ENCODE assay signal across 8 mouse cellular contexts in the genomic region with DNA sequence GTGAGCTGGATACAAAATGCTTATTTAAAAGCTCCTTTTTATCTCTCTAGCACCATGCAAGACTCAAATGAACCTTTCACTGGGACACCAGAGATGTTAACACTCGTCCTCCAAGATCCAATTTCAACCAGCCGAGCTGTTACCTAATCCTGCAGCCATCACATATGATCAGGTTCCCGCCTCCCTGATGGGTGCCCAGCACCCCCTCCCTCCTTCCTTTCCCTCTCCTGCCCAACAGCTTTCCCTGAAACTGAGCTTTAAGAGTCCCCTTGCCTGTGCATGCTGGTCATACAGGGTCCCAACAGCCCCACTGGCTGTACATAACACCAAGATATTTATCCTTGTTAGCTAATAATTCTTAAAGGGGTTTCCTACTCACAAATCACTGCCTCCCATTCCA.
A peak's percentile ranks its signal among the peaks of the same experiment; 100 is the strongest.
DNase-seq lines count a peak whose midpoint lies in the region; ATAC-seq and TF ChIP-seq lines count a peak whose summit lies in the region.

No protein-coding gene starts in this region.

- no peak overlapping the region for H3K9ac ChIP-seq in intestine, embryonic 15.5 days
- no peak overlapping the region for H3K9ac ChIP-seq in intestine, postnatal 0 days (ENCODE audit: low read depth, low read length)
- H3K9ac ChIP-seq in forebrain, embryonic 11.5 days (ENCODE audit: low read length) = no peak overlapping the region
- no peak overlapping the region for H3K9ac ChIP-seq in limb, embryonic 12.5 days (replicated peaks)

- H3K36me3 ChIP-seq in intestine, embryonic 15.5 days = peaks cover 3% of the 10 kb centered on the region; the same call in 1 of the 2 replicates
- H3K36me3 ChIP-seq in intestine, postnatal 0 days (ENCODE audit: control insufficient read depth, insufficient read depth) = peaks cover 8% of the 10 kb centered on the region
- no peaks in the 10 kb centered on the region for H3K36me3 ChIP-seq in forebrain, embryonic 11.5 days (ENCODE audit: control insufficient read depth, insufficient read depth, low read length)
- H3K36me3 ChIP-seq in limb, embryonic 12.5 days = peaks cover 9% of the 10 kb centered on the region

- H3K27ac ChIP-seq in intestine, embryonic 15.5 days = no peak overlapping the region
- no peak overlapping the region for H3K27ac ChIP-seq in intestine, postnatal 0 days (ENCODE audit: low read depth, low read length)
- H3K27ac ChIP-seq in forebrain, embryonic 11.5 days (ENCODE audit: low read depth, low read length) = no peak overlapping the region
- H3K27ac ChIP-seq in limb, embryonic 12.5 days = no peak overlapping the region

- H3K4me1 ChIP-seq in intestine, embryonic 15.5 days (replicated peaks) = peaks cover 19% of the 10 kb centered on the region; the same call in 1 of the 2 replicates
- H3K4me1 ChIP-seq in intestine, postnatal 0 days (replicated peaks; ENCODE audit: control insufficient read depth, insufficient read depth, low read length) = 0 out of 2 replicates have a peak, but pooled peaks cover 3% of the 10 kb centered on the region
- peaks cover 7% of the 10 kb centered on the region for H3K4me1 ChIP-seq in forebrain, embryonic 11.5 days (replicated peaks; ENCODE audit: control insufficient read depth, insufficient read depth, low read length)
- H3K4me1 ChIP-seq in limb, embryonic 12.5 days (replicated peaks) = peaks cover 45% of the 10 kb centered on the region

- no peak for TF ChIP-seq CTCF in intestine, postnatal 0 days (IDR thresholded peaks at IDR 0.05; ENCODE audit: low read depth)

- no peak overlapping the region for H3K4me3 ChIP-seq in intestine, embryonic 15.5 days (replicated peaks)
- H3K4me3 ChIP-seq in intestine, postnatal 0 days (ENCODE audit: low read depth, low read length) = no peak overlapping the region
- H3K4me3 ChIP-seq in forebrain, embryonic 11.5 days (ENCODE audit: low read depth, low read length) = no peak overlapping the region
- no peak overlapping the region for H3K4me3 ChIP-seq in limb, embryonic 12.5 days (replicated peaks)

- 43% methylated on average over 3 of the region's 3 CpGs for WGBS in intestine, embryonic 15.5 days
- 58% methylated on average over 3 of the region's 3 CpGs for WGBS in intestine, postnatal 0 days
- WGBS in forebrain, embryonic 11.5 days = 8% methylated on average over 3 of the region's 3 CpGs
- 17% methylated on average over 3 of the region's 3 CpGs for WGBS in limb, embryonic 12.5 days

- DNase-seq in ZHBTc4 (ENCODE audit: low read depth, low spot score) = peak; percentile 26
- no peak for DNase-seq in forebrain, embryonic 11.5 days (ENCODE audit: low spot score)
- DNase-seq in cerebellum, postnatal 36 days = no peak
- DNase-seq in urinary bladder, postnatal 14 days (ENCODE audit: low spot score) = no peak
- DNase-seq in MN1 (ENCODE audit: low spot score) = no peak

- H3K4me2 ChIP-seq in intestine, embryonic 15.5 days (replicated peaks) = no peak overlapping the region
- no peak overlapping the region for H3K4me2 ChIP-seq in intestine, postnatal 0 days (replicated peaks; ENCODE audit: low read depth)
- no peak overlapping the region for H3K4me2 ChIP-seq in forebrain, embryonic 11.5 days (ENCODE audit: low read depth, low read length, severe bottlenecking)
- no peak overlapping the region for H3K4me2 ChIP-seq in limb, embryonic 12.5 days

- no peaks in the 10 kb centered on the region for H3K9me3 ChIP-seq in intestine, embryonic 15.5 days
- H3K9me3 ChIP-seq in intestine, postnatal 0 days (ENCODE audit: control insufficient read depth) = no peaks in the 10 kb centered on the region
- no peaks in the 10 kb centered on the region for H3K9me3 ChIP-seq in forebrain, embryonic 11.5 days (ENCODE audit: control insufficient read depth, low read length)
- H3K9me3 ChIP-seq in limb, embryonic 12.5 days = no peaks in the 10 kb centered on the region

- peak; percentile 21; the same call in 1 of the 2 replicates for ATAC-seq in intestine, embryonic 15.5 days
- ATAC-seq in intestine, postnatal 0 days = no peak
- ATAC-seq in forebrain, embryonic 11.5 days (replicated peaks; ENCODE audit: low FRiP score) = peak; percentile 29; the same call in 1 of the 2 replicates
- ATAC-seq in limb, embryonic 12.5 days (ENCODE audit: insufficient number of reproducible peaks, insufficient read depth, low FRiP score, low TSS enrichment, low read depth) = peak; percentile 33; the same call in 1 of the 2 replicates

- no peaks in the 10 kb centered on the region for H3K27me3 ChIP-seq in intestine, embryonic 15.5 days (replicated peaks)
- H3K27me3 ChIP-seq in intestine, postnatal 0 days (replicated peaks; ENCODE audit: control insufficient read depth, insufficient read depth, low read length) = no peaks in the 10 kb centered on the region
- H3K27me3 ChIP-seq in forebrain, embryonic 11.5 days (ENCODE audit: control insufficient read depth, insufficient read depth, low read length) = no peaks in the 10 kb centered on the region
- H3K27me3 ChIP-seq in limb, embryonic 12.5 days = peaks cover 9% of the 10 kb centered on the region; the same call in 1 of the 2 replicates
